Mouse (Mus musculus) testis, adult 2 months (tissue): ENCODE results near the gene Kcnk7.

Experiments used
- CTCF ChIP-seq: fragments of 200-500 bp; IDR thresholded peaks from 2 replicates; pipeline ENCODE4 v1.5.1; 2012; ENCODE audit warnings: low read depth, mild to moderate bottlenecking, inconsistent platforms, low read length, moderate library complexity; ENCODE audit not compliant: control insufficient read depth, insufficient read depth, insufficient replicate concordance
- POLR2A ChIP-seq: fragments of 200-500 bp; IDR thresholded peaks from 2 replicates; pipeline ENCODE4 v1.6.1; 2012; ENCODE audit warnings: low read depth, mild to moderate bottlenecking, inconsistent platforms, low read length, moderate library complexity; ENCODE audit not compliant: control insufficient read depth

DNA sequence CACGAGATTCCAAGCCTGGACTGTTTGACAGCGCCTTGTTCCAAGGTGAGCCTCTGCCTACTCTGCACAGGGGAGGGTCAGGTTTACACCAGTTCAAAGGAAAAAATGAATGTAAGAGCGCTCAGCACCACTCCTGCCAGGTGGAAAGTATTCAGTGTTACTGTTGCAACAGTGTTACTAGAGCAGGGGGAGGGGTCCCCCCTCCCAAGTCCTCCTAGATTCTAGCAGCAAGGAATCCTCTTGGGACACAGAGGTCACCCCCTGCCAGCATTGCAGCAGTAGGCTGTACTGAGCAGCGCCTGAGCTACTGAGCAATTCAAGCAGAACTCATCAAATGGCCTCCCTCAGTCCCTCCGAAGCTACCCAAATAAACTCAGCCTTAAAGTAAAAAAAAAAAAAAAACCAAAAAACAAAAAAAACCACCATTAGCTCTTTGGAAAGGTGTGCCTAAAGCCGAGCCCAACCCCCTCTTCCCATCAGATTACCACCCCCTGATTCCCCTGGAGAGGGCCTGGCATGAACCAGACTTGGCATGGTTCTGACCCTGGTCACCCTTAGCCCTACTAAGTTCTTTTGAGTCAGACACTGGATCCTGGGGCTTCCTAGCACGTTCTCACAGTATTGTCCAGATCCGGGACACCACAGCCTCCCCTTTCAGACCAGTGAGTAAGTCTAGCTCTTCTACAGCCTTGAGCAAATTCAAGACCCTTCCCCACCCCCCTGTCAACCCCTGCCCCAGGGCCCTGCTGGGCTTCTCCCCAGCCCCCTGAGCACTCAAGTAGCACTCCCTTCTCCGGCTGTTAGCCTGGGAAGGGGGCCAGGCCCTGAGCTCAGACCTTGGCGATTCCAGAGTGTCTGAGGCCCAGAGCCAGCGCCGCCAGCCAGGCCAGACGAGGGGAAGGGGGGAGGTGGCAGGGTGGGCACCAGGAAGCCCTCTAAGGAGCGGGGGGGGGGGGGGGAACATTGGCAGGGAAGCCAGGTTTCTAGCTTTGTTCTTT lies 36.5 kb downstream of the Kcnk7 start, which contains the start of gene Ltbp3:
- TF ChIP-seq POLR2A: no peak
- no peak for TF ChIP-seq CTCF
